Mouse (Mus musculus): ENCODE measurements around the gene Macf1. TPM values are rescaled to one million over a fixed set of nuclear protein-coding genes. Genes with fewer than 3 reads are reported as not detected.

The Macf1 gene
- polyA plus RNA-seq, 1 experiment from 2014 or later, result 55.5 TPM

DNA sequence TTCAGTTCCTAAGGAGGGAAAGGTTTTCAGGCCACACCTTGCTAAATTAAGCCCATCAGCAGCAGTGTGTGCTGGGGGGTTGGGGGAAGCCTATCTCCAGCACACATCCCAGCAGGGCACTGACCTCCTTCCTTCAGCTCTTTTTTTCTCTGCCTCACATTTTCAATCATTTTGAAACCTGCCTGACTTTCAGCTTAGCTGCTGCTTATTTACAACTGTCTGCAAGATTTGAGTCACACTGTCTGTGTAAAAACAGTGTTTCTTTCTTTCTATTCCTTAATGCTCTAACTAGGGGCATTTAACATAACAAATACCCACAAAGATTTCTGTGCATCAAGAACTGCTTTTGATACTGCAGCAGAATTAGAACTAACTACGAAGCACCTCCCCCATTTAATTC lies 289.9 kb downstream of the Macf1 start:
- WGBS, result 83% methylated on average over 1 of the region's 1 CpGs
- Histone ChIP-seq H3K4me3 (no peak overlapping the region), H3K4me1 (no peaks in the 10 kb centered on the region), H3K27ac (no peak overlapping the region), H3K9me3 (replicated peaks) (no peaks in the 10 kb centered on the region), H3K27me3 (ENCODE audit: low read depth, poor library complexity, severe bottlenecking) (no peaks in the 10 kb centered on the region), H3K36me3 (peaks cover 98% of the 10 kb centered on the region)
- no peak for DNase-seq (ENCODE audit: low spot score)

DNA sequence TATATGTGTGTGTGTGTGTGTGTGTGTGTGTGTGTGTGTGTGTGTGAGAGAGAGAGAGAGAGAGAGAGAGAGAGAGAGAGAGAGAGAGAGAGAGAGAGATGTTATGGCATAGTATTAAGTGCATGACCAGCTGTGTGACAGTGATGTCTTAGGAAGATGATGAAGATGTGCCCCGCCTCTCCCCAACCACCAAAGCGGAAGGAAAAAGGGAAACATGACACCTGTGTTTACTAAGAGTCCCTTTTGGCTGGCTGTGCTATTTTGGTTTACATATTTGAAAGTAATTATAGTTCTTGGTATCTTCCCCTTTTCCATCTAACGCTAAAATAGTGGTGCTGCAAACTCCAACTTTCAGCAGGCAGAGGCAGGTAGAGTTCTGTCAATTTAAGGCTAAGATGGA lies 291.2 kb downstream of the Macf1 start:
- 87% methylated on average over 3 of the region's 3 CpGs for WGBS
- peaks cover 97% of the 10 kb centered on the region for H3K36me3 ChIP-seq
- H3K27ac ChIP-seq, result no peak overlapping the region

DNA sequence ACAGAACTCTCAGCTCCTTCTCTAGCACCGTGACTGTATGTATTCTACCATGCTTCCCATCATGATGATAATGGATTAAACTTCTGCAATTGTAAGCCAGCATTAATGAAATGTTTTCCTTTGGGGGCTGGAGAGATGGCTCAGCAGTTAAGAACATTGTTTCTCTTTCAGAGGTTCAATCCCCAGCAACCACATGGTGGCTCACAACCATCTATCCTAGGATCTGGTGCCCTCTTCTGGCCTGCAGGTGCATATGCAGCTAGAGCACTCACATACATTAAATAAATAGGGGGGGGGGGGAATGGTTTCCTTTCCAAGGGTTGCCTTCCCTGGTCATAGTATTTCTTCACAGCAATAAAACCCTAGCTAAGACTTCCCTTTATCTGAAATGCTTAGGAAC lies 292.0 kb downstream of the Macf1 start:
- Histone ChIP-seq H3K36me3 (peaks cover 97% of the 10 kb centered on the region), H3K27ac (no peak overlapping the region), H3K4me3 (no peak overlapping the region), H3K27me3 (ENCODE audit: low read depth, poor library complexity, severe bottlenecking) (no peaks in the 10 kb centered on the region), H3K4me1 (no peaks in the 10 kb centered on the region), H3K9me3 (replicated peaks) (no peaks in the 10 kb centered on the region)
- DNase-seq (ENCODE audit: low spot score), result no peak
- WGBS, result 97% methylated on average over 1 of the region's 1 CpGs

More for the DNA sequence above, 291.2 kb downstream of the Macf1 start:
- DNase-seq (ENCODE audit: low spot score), result no peak
- Histone ChIP-seq H3K4me3 (no peak overlapping the region), H3K9me3 (replicated peaks) (no peaks in the 10 kb centered on the region), H3K4me1 (no peaks in the 10 kb centered on the region), H3K27me3 (ENCODE audit: low read depth, poor library complexity, severe bottlenecking) (no peaks in the 10 kb centered on the region)

DNA sequence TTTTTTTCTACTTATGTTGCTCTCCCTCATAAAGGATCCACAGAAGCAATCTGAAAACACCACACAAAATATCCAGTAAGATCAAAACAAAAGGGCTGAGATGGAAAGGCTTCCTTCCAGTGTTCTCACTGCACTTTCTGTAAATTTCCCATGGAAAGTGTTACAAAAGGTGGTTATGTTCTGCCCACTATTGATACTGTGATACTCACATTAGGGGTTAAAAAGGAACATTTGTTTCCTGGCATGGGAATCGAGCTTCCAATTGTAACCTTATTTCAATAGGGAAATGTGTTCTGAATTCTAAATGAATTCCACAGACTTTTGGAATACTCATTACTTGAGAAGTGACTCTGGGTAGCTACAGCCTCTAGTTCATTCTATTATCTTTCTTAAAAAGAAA lies 299.1 kb downstream of the Macf1 start:
- no peak for DNase-seq (ENCODE audit: low spot score)
- WGBS, result 63% methylated on average over 1 of the region's 1 CpGs
- Histone ChIP-seq H3K4me1 (no peaks in the 10 kb centered on the region), H3K27me3 (ENCODE audit: low read depth, poor library complexity, severe bottlenecking) (no peaks in the 10 kb centered on the region), H3K27ac (no peak overlapping the region), H3K9me3 (replicated peaks) (no peaks in the 10 kb centered on the region), H3K36me3 (peaks cover 98% of the 10 kb centered on the region), H3K4me3 (no peak overlapping the region)

DNA sequence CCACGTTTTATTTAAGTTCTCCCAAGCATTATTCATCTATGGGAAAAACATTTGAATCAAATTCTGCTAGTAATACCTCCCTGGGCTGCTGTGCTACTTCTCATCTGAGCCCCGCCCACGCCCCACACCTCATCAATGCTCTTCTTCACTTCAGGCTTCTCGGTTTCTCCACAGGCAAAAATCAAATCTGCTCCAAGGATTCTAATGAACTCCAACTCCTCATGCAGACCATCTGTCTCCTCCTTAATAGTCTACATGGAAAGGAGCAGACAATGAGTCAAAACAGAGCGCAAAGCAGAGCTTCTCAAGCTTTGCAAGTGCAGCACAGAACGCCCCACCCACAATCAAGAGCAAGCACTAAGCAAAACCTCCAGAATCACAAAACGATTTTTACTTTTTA lies 301.0 kb downstream of the Macf1 start:
- peaks cover 98% of the 10 kb centered on the region for H3K36me3 ChIP-seq
- H3K27me3 ChIP-seq (ENCODE audit: low read depth, poor library complexity, severe bottlenecking), result no peaks in the 10 kb centered on the region
- no peaks in the 10 kb centered on the region for H3K9me3 ChIP-seq (replicated peaks)
- no peak for DNase-seq (ENCODE audit: low spot score)
- no peak overlapping the region for H3K27ac ChIP-seq
- no peaks in the 10 kb centered on the region for H3K4me1 ChIP-seq
- 93% methylated on average over 7 of the region's 7 CpGs for WGBS
- H3K4me3 ChIP-seq, result no peak overlapping the region

DNA sequence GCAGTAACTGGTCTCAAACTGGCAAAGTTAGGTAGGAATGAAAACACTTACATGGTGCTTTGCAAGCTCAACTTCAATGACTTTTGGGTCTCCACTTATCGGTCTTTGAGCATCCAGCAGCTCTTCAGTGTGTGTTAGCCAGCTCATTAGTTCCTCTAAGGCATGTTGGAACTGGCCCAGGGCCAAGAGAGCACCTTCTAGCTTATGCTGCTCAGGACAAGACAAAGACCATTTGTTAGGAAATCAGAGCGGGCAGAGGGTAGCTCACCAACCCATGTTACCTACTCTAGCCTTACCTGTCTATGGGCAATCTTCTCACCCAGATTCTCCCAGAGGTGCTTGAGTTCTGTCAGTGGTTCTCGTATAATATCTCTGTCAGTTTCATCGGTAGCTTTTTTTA lies 302.1 kb downstream of the Macf1 start:
- 94% methylated on average over 4 of the region's 4 CpGs for WGBS
- peaks cover 99% of the 10 kb centered on the region for H3K36me3 ChIP-seq
- H3K27me3 ChIP-seq (ENCODE audit: low read depth, poor library complexity, severe bottlenecking), result no peaks in the 10 kb centered on the region
- no peak overlapping the region for H3K27ac ChIP-seq
- DNase-seq (ENCODE audit: low spot score), result no peak
- no peaks in the 10 kb centered on the region for H3K9me3 ChIP-seq (replicated peaks)
- no peaks in the 10 kb centered on the region for H3K4me1 ChIP-seq
- H3K4me3 ChIP-seq, result no peak overlapping the region

DNA sequence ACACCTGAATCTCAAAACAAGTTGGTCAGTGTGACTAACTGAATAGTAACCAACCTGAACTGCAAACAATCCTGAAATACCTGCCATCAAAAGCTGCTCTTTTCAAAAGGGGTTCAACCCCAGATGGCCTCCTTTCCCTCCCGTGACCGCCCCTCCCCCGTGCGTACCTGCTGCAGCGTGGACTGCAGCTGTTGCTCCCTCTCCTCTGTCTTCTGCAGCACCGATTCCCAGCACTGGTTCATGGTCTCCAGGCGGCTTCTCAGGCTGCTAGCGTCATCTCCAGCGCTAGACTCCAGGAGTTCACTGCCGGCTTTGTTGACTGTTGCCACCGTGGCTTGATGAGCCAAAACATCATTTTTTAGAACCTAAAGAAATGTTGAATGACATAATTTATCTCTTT lies 302.6 kb downstream of the Macf1 start:
- peaks cover 99% of the 10 kb centered on the region for H3K36me3 ChIP-seq
- no peaks in the 10 kb centered on the region for H3K9me3 ChIP-seq (replicated peaks)
- no peak overlapping the region for H3K27ac ChIP-seq
- no peak for DNase-seq (ENCODE audit: low spot score)
- H3K27me3 ChIP-seq (ENCODE audit: low read depth, poor library complexity, severe bottlenecking), result no peaks in the 10 kb centered on the region
- H3K4me1 ChIP-seq, result no peaks in the 10 kb centered on the region
- no peak overlapping the region for H3K4me3 ChIP-seq
- WGBS, result 94% methylated on average over 11 of the region's 11 CpGs

DNA sequence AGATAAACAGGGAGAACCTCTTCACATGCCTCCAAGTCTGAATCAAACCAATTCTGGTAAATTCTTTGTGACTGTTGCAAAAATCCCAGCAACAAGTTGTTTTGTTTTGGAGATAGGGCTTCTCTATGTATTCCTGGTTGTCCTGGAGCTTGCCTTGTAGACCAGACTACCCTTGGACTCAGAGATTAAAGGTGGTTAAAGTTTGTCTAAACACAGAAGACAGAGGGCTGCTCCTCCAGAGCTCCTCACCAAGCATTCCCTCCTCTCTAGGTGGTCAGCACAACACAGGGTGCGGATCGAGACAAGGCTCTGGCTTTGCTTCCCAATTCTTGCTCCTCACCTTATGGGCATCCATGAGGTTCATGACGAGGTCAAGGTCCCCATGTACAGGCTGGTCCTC lies 308.1 kb downstream of the Macf1 start:
- peak; percentile 27 for DNase-seq (ENCODE audit: low spot score)
- Histone ChIP-seq H3K36me3 (peaks cover 99% of the 10 kb centered on the region), H3K27me3 (ENCODE audit: low read depth, poor library complexity, severe bottlenecking) (no peaks in the 10 kb centered on the region), H3K27ac (no peak overlapping the region), H3K4me1 (no peaks in the 10 kb centered on the region), H3K9me3 (replicated peaks) (no peaks in the 10 kb centered on the region), H3K4me3 (no peak overlapping the region)
- 94% methylated on average over 3 of the region's 3 CpGs for WGBS

DNA sequence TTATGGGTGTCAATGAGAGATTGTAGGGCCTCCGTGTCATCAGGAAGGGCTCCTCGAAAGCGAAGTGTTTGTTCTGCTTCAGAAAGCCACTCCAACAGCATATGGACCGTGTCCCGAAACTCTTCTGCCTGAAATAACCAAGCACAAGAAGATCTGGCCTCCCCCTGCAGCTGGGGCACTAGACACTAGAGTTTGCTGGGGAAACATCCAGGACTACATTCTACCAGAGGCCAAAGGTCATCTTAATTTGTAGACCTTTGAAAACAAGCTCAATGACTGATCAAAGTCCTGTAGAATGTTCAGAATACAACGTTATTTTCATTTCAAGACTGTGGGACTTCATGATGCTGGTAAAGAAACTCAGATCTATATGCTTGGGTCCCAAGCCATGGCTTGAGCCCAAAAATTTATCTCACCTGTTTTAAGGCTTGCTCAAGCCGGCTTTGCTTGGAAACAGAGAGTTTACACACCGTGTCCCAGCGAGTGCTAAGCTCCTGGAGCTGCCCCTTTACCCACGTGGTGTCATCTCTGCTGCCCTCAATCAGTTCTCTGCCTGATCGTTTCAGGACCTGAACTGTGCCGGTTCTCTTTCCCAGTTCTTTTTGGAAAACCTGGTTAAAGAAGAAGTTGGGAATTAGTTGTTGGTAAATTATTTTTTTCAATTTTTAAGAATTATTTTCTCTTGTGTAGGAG lies 309.7 kb downstream of the Macf1 start:
- no peak for DNase-seq (ENCODE audit: low spot score)
- 92% methylated on average over 12 of the region's 12 CpGs for WGBS
- Histone ChIP-seq H3K9me3 (replicated peaks) (no peaks in the 10 kb centered on the region), H3K27me3 (ENCODE audit: low read depth, poor library complexity, severe bottlenecking) (no peaks in the 10 kb centered on the region), H3K27ac (no peak overlapping the region), H3K36me3 (peaks cover 100% of the 10 kb centered on the region), H3K4me1 (no peaks in the 10 kb centered on the region), H3K4me3 (no peak overlapping the region)

DNA sequence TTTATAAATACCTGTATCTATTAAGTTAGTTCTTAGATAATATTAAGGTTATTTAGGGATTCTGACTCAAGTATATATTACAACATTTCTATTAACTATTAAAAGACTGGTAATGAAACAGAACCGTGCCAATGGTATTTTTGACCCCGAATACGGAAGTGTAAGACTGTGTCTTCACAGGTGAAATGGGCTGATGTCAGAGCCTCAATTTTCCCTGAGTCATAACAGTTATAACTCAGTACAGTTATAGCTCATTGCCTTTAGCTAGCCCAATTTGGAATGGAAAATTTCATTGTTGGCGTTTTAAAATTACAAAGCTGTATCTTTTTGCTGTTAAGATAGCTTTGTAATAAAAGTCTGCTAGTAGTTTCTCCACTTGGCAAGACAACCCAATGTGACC lies 320.6 kb downstream of the Macf1 start:
- H3K27me3 ChIP-seq (ENCODE audit: low read depth, poor library complexity, severe bottlenecking), result no peaks in the 10 kb centered on the region
- no peak overlapping the region for H3K4me3 ChIP-seq
- no peak for DNase-seq (ENCODE audit: low spot score)
- peaks cover 96% of the 10 kb centered on the region for H3K36me3 ChIP-seq
- H3K9me3 ChIP-seq (replicated peaks), result no peaks in the 10 kb centered on the region
- WGBS, result 93% methylated on average over 4 of the region's 4 CpGs
- no peaks in the 10 kb centered on the region for H3K4me1 ChIP-seq
- no peak overlapping the region for H3K27ac ChIP-seq

DNA sequence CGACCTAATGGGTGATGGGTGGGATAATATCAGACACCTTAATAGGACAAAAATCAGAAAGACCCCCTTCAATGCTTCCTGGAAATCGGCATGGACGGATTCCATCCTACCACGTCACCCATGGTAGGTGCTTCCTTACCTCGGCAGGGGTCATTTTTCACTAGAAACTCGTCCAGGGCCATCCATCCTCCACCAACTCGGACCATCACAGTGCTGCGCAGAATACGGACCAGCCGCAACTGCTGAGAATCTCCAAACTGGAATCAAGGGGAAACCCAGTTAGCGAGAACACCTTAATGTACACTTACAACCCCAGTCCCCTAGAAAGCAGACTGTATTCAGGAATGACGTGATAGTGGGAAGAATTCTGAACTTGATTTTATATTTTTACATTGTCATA lies 323.4 kb downstream of the Macf1 start:
- Histone ChIP-seq H3K4me3 (no peak overlapping the region), H3K4me1 (no peaks in the 10 kb centered on the region), H3K27ac (no peak overlapping the region), H3K27me3 (ENCODE audit: low read depth, poor library complexity, severe bottlenecking) (no peaks in the 10 kb centered on the region), H3K9me3 (replicated peaks) (no peaks in the 10 kb centered on the region), H3K36me3 (peaks cover 96% of the 10 kb centered on the region)
- DNase-seq (ENCODE audit: low spot score), result peak; percentile 21
- 95% methylated on average over 12 of the region's 12 CpGs for WGBS

DNA sequence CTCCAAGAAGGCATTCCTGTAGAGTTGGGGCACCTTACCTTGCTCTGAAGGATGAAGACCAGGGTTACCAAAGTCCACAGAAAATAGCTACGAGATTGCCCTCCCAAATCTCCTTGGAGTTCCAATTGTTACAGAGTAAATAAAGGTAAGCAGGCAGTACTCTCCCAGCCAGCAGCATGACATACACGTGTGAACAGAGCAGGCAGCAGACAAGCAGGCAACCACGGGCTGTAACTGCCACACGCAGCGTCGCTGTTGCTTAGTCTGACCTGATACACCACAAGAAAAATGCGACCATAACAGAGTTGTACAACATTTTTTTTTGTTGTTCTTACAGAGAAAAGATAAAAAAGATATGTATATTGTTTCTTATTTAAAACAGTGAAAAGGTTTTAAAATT lies 325.5 kb downstream of the Macf1 start:
- no peak overlapping the region for H3K4me3 ChIP-seq
- DNase-seq (ENCODE audit: low spot score), result peak; percentile 27
- 95% methylated on average over 7 of the region's 7 CpGs for WGBS
- H3K27ac ChIP-seq, result no peak overlapping the region
- H3K36me3 ChIP-seq, result peaks cover 96% of the 10 kb centered on the region
- H3K27me3 ChIP-seq (ENCODE audit: low read depth, poor library complexity, severe bottlenecking), result no peaks in the 10 kb centered on the region
- no peaks in the 10 kb centered on the region for H3K9me3 ChIP-seq (replicated peaks)
- H3K4me1 ChIP-seq, result no peaks in the 10 kb centered on the region

DNA sequence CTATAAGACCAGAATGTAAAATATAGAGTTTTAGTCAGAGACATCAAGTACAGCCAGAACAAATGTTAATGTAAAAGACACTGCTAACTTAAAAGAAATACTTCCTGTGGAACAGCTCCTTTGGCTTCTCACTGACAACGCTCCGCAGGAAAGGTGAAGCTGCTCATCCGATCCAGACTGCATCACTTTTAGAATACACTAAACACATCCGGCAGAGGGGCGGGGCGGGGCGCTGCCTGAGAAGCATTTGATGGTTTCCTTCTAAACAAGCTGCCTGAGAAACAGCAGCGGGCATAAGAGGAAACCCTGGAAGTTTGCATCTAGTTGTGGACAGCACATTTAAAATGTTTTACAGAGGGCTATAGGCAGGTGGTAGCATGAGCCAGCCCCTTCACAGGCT lies 328.2 kb downstream of the Macf1 start:
- H3K27ac ChIP-seq, result no peak overlapping the region
- H3K9me3 ChIP-seq (replicated peaks), result no peaks in the 10 kb centered on the region
- no peak overlapping the region for H3K4me3 ChIP-seq
- H3K36me3 ChIP-seq, result peaks cover 96% of the 10 kb centered on the region
- peak; percentile 26 for DNase-seq (ENCODE audit: low spot score)
- 91% methylated on average over 8 of the region's 8 CpGs for WGBS
- H3K27me3 ChIP-seq (ENCODE audit: low read depth, poor library complexity, severe bottlenecking), result no peaks in the 10 kb centered on the region
- no peaks in the 10 kb centered on the region for H3K4me1 ChIP-seq

DNA sequence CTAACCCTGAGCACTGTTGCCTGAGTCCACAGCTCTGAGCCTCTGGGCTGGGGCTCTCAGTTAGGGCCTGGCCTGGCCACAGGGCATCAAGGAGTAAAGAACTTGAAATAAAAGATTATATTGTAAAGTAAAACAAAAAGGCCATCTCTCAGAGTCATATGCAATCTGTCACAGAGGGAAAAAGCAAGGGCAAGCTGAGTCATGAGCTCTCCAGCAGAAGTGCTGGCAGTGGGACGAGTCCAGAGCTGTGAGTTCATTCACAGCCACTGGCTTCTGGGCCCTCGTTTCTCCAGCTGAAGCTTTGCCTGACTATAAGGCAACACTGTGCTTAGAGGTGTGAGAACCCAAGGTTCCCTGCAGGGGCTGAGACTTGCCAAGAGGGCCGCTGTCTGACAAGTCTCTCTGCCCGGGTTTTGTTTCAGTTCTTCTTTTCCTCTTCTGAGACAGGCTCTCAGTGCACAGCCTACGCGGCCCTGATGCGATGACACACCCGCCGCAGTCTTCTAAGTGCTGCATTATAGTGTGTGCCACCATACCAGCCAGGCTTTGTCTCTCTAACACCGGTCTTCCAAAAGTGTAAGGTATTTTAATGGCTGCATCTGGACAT lies 330.8 kb downstream of the Macf1 start:
- 92% methylated on average over 10 of the region's 10 CpGs for WGBS
- Histone ChIP-seq H3K27me3 (ENCODE audit: low read depth, poor library complexity, severe bottlenecking) (no peaks in the 10 kb centered on the region), H3K27ac (no peak overlapping the region), H3K4me3 (no peak overlapping the region), H3K9me3 (replicated peaks) (no peaks in the 10 kb centered on the region), H3K36me3 (peaks cover 100% of the 10 kb centered on the region), H3K4me1 (no peaks in the 10 kb centered on the region)
- no peak for DNase-seq (ENCODE audit: low spot score)

Measured in limb, embryonic 10.5 days (tissue).